8 mouse cellular contexts compared by ENCODE assay signal in genomic region chr7:114171354-114172097, GRCm38 (mm10). TPM values are rescaled to one million over a fixed set of nuclear protein-coding genes. Genes with fewer than 3 reads are reported as not detected.
DNase-seq lines count a peak whose midpoint lies in the region; ATAC-seq lines count a peak whose summit lies in the region.

No protein-coding gene starts in this region.

- H3K9me3 ChIP-seq in stomach, embryonic 15.5 days = no peaks in the 10 kb centered on the region
- no peaks in the 10 kb centered on the region for H3K9me3 ChIP-seq in forebrain, embryonic 14.5 days (replicated peaks; ENCODE audit: control insufficient read depth, low read length)

- H3K27ac ChIP-seq in stomach, embryonic 15.5 days = peak overlapping the region; percentile 23; the same call in 1 of the 2 replicates
- H3K27ac ChIP-seq in forebrain, embryonic 14.5 days (ENCODE audit: low read depth, low read length) = no peak overlapping the region

- H3K9ac ChIP-seq in stomach, embryonic 15.5 days = no peak overlapping the region
- no peak overlapping the region for H3K9ac ChIP-seq in forebrain, embryonic 14.5 days (ENCODE audit: low read length)

- peak; percentile 68 for ATAC-seq in inflammation-experienced regulatory T-cells, adult 6 months
- peak; percentile 17; the same call in 1 of the 2 replicates for ATAC-seq in stomach, embryonic 15.5 days (ENCODE audit: insufficient read depth, low FRiP score, low read depth)
- no peak for ATAC-seq in forebrain, embryonic 14.5 days
- no peak; the same call in 1 of the 2 replicates for ATAC-seq in megakaryocyte, adult 5-6 weeks (ENCODE audit: poor library complexity, severe bottlenecking)

- 0 out of 2 replicates have a peak, but pooled peaks cover 3% of the 10 kb centered on the region for H3K4me1 ChIP-seq in stomach, embryonic 15.5 days
- H3K4me1 ChIP-seq in forebrain, embryonic 14.5 days (ENCODE audit: control insufficient read depth, insufficient read depth, low read length) = no peaks in the 10 kb centered on the region

- DNase-seq in kidney, adult 11 months = peak; percentile 17
- DNase-seq in kidney, adult 18-20 months = no peak
- peak; percentile 84 for DNase-seq in R1 (ENCODE audit: low read depth, low spot score)
- no peak for DNase-seq in forebrain, embryonic 14.5 days (ENCODE audit: low spot score)
- no peak for DNase-seq in testis, postnatal 10 days (ENCODE audit: low spot score)

- WGBS in stomach, embryonic 15.5 days = 32% methylated on average over 8 of the region's 8 CpGs
- WGBS in forebrain, embryonic 14.5 days = 76% methylated on average over 8 of the region's 8 CpGs

- H3K36me3 ChIP-seq in stomach, embryonic 15.5 days = no peaks in the 10 kb centered on the region
- H3K36me3 ChIP-seq in forebrain, embryonic 14.5 days (ENCODE audit: control insufficient read depth, insufficient read depth, low read length) = no peaks in the 10 kb centered on the region

- H3K27me3 ChIP-seq in stomach, embryonic 15.5 days (replicated peaks) = no peaks in the 10 kb centered on the region
- no peaks in the 10 kb centered on the region for H3K27me3 ChIP-seq in forebrain, embryonic 14.5 days (replicated peaks; ENCODE audit: control insufficient read depth, insufficient read depth, low read length)

- no peak overlapping the region for H3K4me2 ChIP-seq in stomach, embryonic 15.5 days
- H3K4me2 ChIP-seq in forebrain, embryonic 14.5 days (ENCODE audit: low read length) = no peak overlapping the region

- no peak overlapping the region for H3K4me3 ChIP-seq in stomach, embryonic 15.5 days (replicated peaks)
- H3K4me3 ChIP-seq in forebrain, embryonic 14.5 days (ENCODE audit: low read depth, low read length) = no peak overlapping the region

RNA-seq across cellular contexts. Expression of gene Rras2, which starts 53.9 kb away (rescaled TPM):
- 1 to 10 TPM; 3.3 to 5.3 (median 4.5) TPM for polyA plus RNA-seq in inflammation-experienced regulatory T-cells, adult 6 months (2017; shearing (Covaris generic))
- 28.5 and 29.9 TPM in 2 replicates for polyA plus RNA-seq in stomach, embryonic 15.5 days (2015; fragmentation: Nextera tagmentation; extraction: Ambion mirVana)
- polyA plus RNA-seq in forebrain, embryonic 14.5 days (2014; fragmentation: Nextera tagmentation; extraction: Ambion mirVana) = 26.6 and 27.1 TPM in 2 replicates
- 3.3 and 4.1 TPM in 2 replicates for total RNA-seq in megakaryocyte, adult 5-6 weeks (2015)
- total RNA-seq in megakaryocyte, adult 5-6 weeks (2017) = 2.7 and 4.8 TPM in 2 replicates

Comparison
In these comparisons a context has a peak if more than half of its experiments do, and no peak if none do; other contexts are left out.
1. DNase-seq: peak in kidney, adult 11 months (single experiment) and R1 (single experiment); none in kidney, adult 18-20 months (single experiment), forebrain, embryonic 14.5 days (single experiment) and testis, postnatal 10 days (single experiment).
2. ATAC-seq: peak in inflammation-experienced regulatory T-cells, adult 6 months (single experiment) and stomach, embryonic 15.5 days (single experiment); none in forebrain, embryonic 14.5 days (single experiment) and megakaryocyte, adult 5-6 weeks (single experiment).